Mouse (Mus musculus) heart, embryonic 14.5 days (tissue): ENCODE measurements at regions not wholly inside any gene's neighbourhood (a gene's known extent, or its start where the extent isn't known, plus 50 kb on each side); places are given as distances from the start of the nearest gene placed in this dataset.

Experiments
- ATAC-seq: fragments of 200-750 bp; cut with Nextera tagmentation; 2 replicates; pipeline ENCODE4 v1.8.0; 2017; ENCODE audit warnings: low read depth, moderate TSS enrichment; ENCODE audit not compliant: insufficient number of reproducible peaks, insufficient read depth, low FRiP score
- H3K27ac ChIP-seq, 2 experiments: fragments of 200-500 bp in 1 of 2; fragments of 300-500 bp in 1 of 2; sonication (generic) in 1 of 2; replicated peaks in 1 of 2; 2 replicates each; pipeline ENCODE4 v1.5.1; 2012 to 2014; ENCODE audit warnings: low read depth in 2 of 2, low read length in 2 of 2, control low read depth in 1 of 2, mild to moderate bottlenecking in 1 of 2, mixed read lengths in 1 of 2; ENCODE audit not compliant: control insufficient read depth in 1 of 2, insufficient read depth in 1 of 2
- H3K27me3 ChIP-seq: fragments of 300-500 bp; sonication (generic); 2 replicates; pipeline ENCODE4 v1.6.1; 2014; ENCODE audit warnings: mild to moderate bottlenecking, low read length, control low read depth; ENCODE audit not compliant: control insufficient read depth, insufficient read depth
- H3K36me3 ChIP-seq: fragments of 300-500 bp; sonication (generic); 2 replicates; pipeline ENCODE4 v1.6.1; 2014; ENCODE audit warnings: mild to moderate bottlenecking, control low read depth, low read length, mixed read lengths; ENCODE audit not compliant: control insufficient read depth, insufficient read depth
- H3K4me1 ChIP-seq, 2 experiments: fragments of 200-500 bp in 1 of 2; fragments of 300-500 bp in 1 of 2; sonication (generic) in 1 of 2; 2 replicates each; pipeline ENCODE4 v1.6.1; 2012 to 2014; ENCODE audit warnings: low read length in 2 of 2, control low read depth in 1 of 2, mixed read lengths in 1 of 2; ENCODE audit not compliant: control insufficient read depth in 2 of 2, insufficient read depth in 2 of 2
- H3K4me2 ChIP-seq: fragments of 300-500 bp; sonication (generic); 2 replicates; pipeline ENCODE4 v1.6.1; 2014; ENCODE audit warnings: mild to moderate bottlenecking, low read length
- H3K4me3 ChIP-seq, 2 experiments: fragments of 200-500 bp in 1 of 2; fragments of 300-500 bp in 1 of 2; sonication (generic) in 1 of 2; 2 replicates each; pipeline ENCODE4 v1.5.1; 2012 to 2014; ENCODE audit warnings: low read length in 2 of 2, mild to moderate bottlenecking in 2 of 2, control low read depth in 1 of 2, low read depth in 1 of 2, moderate library complexity in 1 of 2; ENCODE audit not compliant: control insufficient read depth in 1 of 2, insufficient read depth in 1 of 2
- H3K9ac ChIP-seq: fragments of 300-500 bp; sonication (generic); 2 replicates; pipeline ENCODE4 v1.6.1; 2014; ENCODE audit warnings: mild to moderate bottlenecking, low read length
- H3K9me3 ChIP-seq: fragments of 300-500 bp; sonication (generic); 2 replicates; pipeline ENCODE4 v1.6.1; 2016; ENCODE audit warnings: low read length, control low read depth; ENCODE audit not compliant: control insufficient read depth
- WGBS: fragments of 180-500 bp; shearing (Covaris S2); extraction: QIAGEN DNeasy Blood & Tissue Kit; methylation state at CpG from one replicate; pipeline ENCODE4 v1.1.7; 2014; 5-methylcytosine and 5-hydroxymethylcytosine counted together

- no peak for ATAC-seq
- no peaks in the 10 kb centered on the region for H3K36me3 ChIP-seq
- H3K9ac ChIP-seq = no peak overlapping the region
- H3K9me3 ChIP-seq = peaks cover 5% of the 10 kb centered on the region
- 86% methylated on average over 10 of the region's 10 CpGs for WGBS
- no peak overlapping the region for H3K4me2 ChIP-seq
- no peak overlapping the region for H3K4me3 ChIP-seq
- H3K27ac ChIP-seq = no peak overlapping the region
- no peaks in the 10 kb centered on the region for H3K4me1 ChIP-seq
- H3K27me3 ChIP-seq = no peaks in the 10 kb centered on the region
Observed at GRCm38 (mm10) chr4:47651521-47651920, 177.1 kb downstream of the Sec61b start.

- no peaks in the 10 kb centered on the region for H3K27me3 ChIP-seq
- H3K4me2 ChIP-seq = no peak overlapping the region
- H3K27ac ChIP-seq = no peak overlapping the region
- no peak for ATAC-seq
- no peak overlapping the region for H3K9ac ChIP-seq
- no peak overlapping the region for H3K4me3 ChIP-seq
- 77% methylated on average over 2 of the region's 2 CpGs for WGBS
- H3K4me1 ChIP-seq = no peaks in the 10 kb centered on the region
- no peaks in the 10 kb centered on the region for H3K36me3 ChIP-seq
- no peaks in the 10 kb centered on the region for H3K9me3 ChIP-seq
Observed at GRCm38 (mm10) chr4:47653143-47653542, 178.7 kb downstream of the Sec61b start.

DNA sequence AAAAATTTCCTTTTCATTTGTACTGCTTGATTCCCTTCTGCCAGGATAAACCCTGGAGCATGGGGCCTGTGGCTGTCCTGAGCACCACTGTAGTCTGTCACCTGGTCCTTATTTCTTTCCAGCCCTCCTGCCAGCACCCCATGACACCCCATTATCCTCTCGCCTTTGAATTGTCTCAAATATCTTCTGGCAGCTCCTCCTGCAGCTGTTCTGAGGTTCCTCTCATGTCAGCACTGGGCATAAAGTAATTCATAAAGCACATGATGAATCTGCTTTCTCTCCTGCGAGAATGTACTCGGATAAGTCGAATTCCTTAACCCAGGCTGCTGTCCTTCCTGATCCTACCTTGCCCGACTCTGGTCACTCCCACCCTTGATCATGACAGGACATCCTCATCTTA lies 195.1 kb downstream of the Sec61b start:
- 38% methylated on average over 5 of the region's 5 CpGs for WGBS
- Histone ChIP-seq H3K27ac (no peak overlapping the region), H3K4me1 (peaks cover 5 to 9% of the 10 kb centered on the region in 2 experiments; a peak in 2 of 4 replicates), H3K27me3 (peaks cover 36% of the 10 kb centered on the region), H3K9me3 (0 out of 2 replicates have a peak, but pooled peaks cover 3% of the 10 kb centered on the region), H3K36me3 (no peaks in the 10 kb centered on the region), H3K9ac (no peak overlapping the region), H3K4me3 (no peak overlapping the region), H3K4me2 (no peak overlapping the region; the same call in 1 of the 2 replicates)
- ATAC-seq = no peak

- no peak overlapping the region for H3K4me2 ChIP-seq
Observed at GRCm38 (mm10) chr4:47670476-47670875, 196.0 kb downstream of the Sec61b start.

DNA sequence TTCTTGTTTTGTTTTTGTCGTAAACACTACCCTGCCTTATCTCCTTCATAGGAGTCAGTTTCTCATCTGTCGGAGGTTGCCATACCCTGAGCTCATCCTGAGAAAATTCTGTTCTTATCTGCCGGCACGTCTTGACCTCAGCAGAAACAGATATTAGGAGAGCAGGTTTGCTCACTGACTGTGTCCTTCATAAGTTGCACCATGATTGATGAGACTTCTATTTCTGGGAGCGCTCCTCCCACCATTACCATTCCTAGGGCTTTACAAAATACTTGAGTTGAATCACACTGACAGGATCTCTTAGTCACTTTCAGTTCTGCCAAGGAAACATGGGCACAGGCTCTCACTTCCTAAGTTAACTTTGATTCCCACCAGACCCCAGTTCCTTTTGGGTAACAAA lies 196.9 kb downstream of the Sec61b start:
- Histone ChIP-seq H3K27ac (no peak overlapping the region), H3K4me2 (no peak overlapping the region), H3K9me3 (0 out of 2 replicates have a peak, but pooled peaks cover 3% of the 10 kb centered on the region), H3K9ac (no peak overlapping the region), H3K27me3 (peaks cover 26% of the 10 kb centered on the region), H3K4me3 (no peak overlapping the region), H3K4me1 (peaks cover 5 to 9% of the 10 kb centered on the region in 2 experiments; a peak in 2 of 4 replicates), H3K36me3 (no peaks in the 10 kb centered on the region)
- no peak for ATAC-seq
- WGBS = 50% methylated on average over 5 of the region's 5 CpGs

More at GRCm38 (mm10) chr4:47670476-47670875, 196.0 kb downstream of the Sec61b start:
- ATAC-seq = peak; percentile 69
- H3K36me3 ChIP-seq = no peaks in the 10 kb centered on the region
- peak overlapping the region in 1 of 2 experiments; percentile 19; a peak in 1 of 4 replicates for H3K27ac ChIP-seq
- WGBS = 16% methylated on average over 3 of the region's 3 CpGs
- H3K4me1 ChIP-seq = peaks cover 5 to 9% of the 10 kb centered on the region in 2 experiments; a peak in 2 of 4 replicates
- 0 out of 2 replicates have a peak, but pooled peaks cover 3% of the 10 kb centered on the region for H3K9me3 ChIP-seq
- no peak overlapping the region for H3K9ac ChIP-seq
- H3K27me3 ChIP-seq = peaks cover 32% of the 10 kb centered on the region
- H3K4me3 ChIP-seq = no peak overlapping the region

DNA sequence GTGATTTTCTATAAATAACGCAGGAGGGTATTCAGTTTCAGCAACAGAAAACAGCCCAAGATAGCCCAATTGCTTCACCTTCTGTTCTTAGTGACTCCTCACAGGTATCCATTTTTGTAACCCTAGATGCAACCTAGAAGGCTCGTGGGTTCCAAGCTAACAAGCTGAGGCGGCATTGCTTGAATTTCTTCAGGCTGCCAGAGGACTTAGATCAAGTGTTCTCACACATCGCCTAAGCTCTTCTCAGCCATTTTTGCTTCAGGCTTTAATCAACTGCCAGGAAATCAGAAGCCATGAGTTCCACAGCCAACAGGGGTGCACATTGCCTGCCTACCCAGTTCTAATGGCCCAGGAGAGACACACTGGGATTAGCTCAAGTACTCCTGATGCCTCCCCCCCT lies 206.7 kb downstream of the Sec61b start:
- WGBS = 86% methylated on average over 4 of the region's 4 CpGs
- Histone ChIP-seq H3K4me2 (no peak overlapping the region), H3K27me3 (no peaks in the 10 kb centered on the region), H3K27ac (no peak overlapping the region), H3K36me3 (no peaks in the 10 kb centered on the region), H3K4me3 (no peak overlapping the region), H3K9ac (no peak overlapping the region), H3K4me1 (no peaks in the 10 kb centered on the region), H3K9me3 (no peaks in the 10 kb centered on the region)
- no peak for ATAC-seq

DNA sequence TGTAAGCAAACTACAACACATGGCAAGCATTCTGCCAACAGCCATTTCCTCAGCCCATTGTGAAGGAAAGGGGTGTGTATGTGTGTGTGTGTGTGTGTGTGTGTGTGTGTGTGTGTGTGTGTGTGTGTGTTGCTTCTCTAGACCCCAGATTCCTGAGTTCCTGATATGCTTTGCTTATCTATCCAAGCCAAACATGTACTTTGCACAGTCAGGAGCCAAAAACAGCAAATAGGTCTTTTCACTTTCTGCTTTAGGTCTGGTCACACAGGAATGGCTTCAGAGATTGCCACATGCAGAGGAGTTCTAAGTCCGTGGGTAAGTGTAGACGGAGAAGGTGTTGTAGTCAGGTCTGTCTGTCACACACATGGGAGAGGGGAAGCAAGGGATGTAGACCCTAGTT lies 216.7 kb downstream of the Sec61b start:
- no peak overlapping the region for H3K9ac ChIP-seq
- H3K27ac ChIP-seq = no peak overlapping the region
- no peak overlapping the region for H3K4me3 ChIP-seq
- H3K36me3 ChIP-seq = no peaks in the 10 kb centered on the region
- WGBS = 54% methylated on average over 2 of the region's 2 CpGs
- H3K4me2 ChIP-seq = no peak overlapping the region
- no peaks in the 10 kb centered on the region for H3K9me3 ChIP-seq
- no peaks in the 10 kb centered on the region for H3K4me1 ChIP-seq
- H3K27me3 ChIP-seq = no peaks in the 10 kb centered on the region
- peak; percentile 47 for ATAC-seq

GRCm38 (mm10) chr4:47692654-47693053 lies 218.2 kb downstream of the Sec61b start:
- H3K4me3 ChIP-seq = no peak overlapping the region
- H3K4me2 ChIP-seq = no peak overlapping the region
- no peaks in the 10 kb centered on the region for H3K9me3 ChIP-seq
- peaks cover 3% of the 10 kb centered on the region; the same call in 1 of the 2 replicates for H3K27me3 ChIP-seq
- ATAC-seq = no peak
- H3K9ac ChIP-seq = no peak overlapping the region
- no peaks in the 10 kb centered on the region for H3K4me1 ChIP-seq
- no peaks in the 10 kb centered on the region for H3K36me3 ChIP-seq
- no peak overlapping the region for H3K27ac ChIP-seq
